Mouse (Mus musculus): ENCODE measurements around the gene Zfp94.

DNA sequence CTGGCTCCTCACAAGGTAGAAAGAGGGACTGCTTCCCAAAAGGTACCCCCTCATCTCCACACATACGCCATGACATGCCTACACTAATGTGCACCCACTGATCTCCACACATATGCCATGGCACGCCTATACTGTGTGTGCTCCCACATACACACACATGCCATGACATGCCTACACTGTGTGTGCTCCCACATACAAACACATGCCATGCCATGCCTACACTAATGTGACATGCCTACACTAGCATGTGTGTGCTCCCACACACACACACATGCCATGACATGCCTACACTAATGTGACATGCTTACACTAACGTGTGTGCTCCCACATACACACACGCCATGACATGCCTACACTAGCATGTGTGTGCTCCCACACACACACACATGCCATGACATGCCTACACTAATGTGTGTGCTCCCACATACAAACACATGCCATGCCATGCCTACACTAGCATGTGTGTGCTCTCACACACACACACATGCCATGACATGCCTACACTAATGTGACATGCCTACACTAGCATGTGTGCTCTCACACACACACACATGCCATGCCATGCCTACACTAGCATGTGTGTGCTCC is 26.3 kb downstream of the Zfp94 start:
- TF ChIP-seq CHD2 (IDR thresholded peaks at IDR 0.05; ENCODE audit: low read depth, low read length): no peak
- TF ChIP-seq HCFC1 (IDR thresholded peaks at IDR 0.05; ENCODE audit: borderline replicate concordance, insufficient read depth, low read length): no peak

Data from ES-E14 (cell line).